Comparison of ENCODE assay signal across 8 mouse cellular contexts in the genomic region with DNA sequence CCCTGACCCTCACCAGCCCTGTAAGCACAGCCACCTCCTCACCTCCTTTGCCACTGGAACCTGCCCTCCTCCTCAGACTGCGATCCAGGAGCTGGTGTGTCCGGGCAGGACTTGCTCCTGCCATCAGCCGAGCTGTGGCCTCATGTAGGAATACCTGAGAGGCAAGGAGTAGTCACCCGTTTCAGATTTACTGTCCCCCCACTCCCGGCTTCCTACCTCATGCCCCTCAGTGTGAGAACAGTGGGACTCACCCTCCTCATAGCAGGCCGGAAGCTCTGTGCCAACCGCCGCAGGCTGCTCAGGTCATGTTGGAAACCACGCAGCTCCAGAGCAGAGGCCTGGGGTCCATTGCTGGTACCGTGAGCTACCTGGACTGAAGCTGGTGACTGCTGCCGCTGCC. TPM values are rescaled to one million over a fixed set of nuclear protein-coding genes. Genes with fewer than 3 reads are reported as not detected.
DNase-seq lines count a peak whose midpoint lies in the region; ATAC-seq lines count a peak whose summit lies in the region.
"Had no signal": no experiment of that assay in that cellular context is flagged by ENCODE, and none has a peak within 500 bp of the region (broad histone marks: within the 10 kb centered on the region; RNA-seq: fewer than 3 reads in every experiment).

No protein-coding gene starts in this region.

- no peak overlapping the region for H3K4me2 ChIP-seq in lung, embryonic 15.5 days
- no peak overlapping the region for H3K4me2 ChIP-seq in forebrain, embryonic 15.5 days (replicated peaks)
- H3K4me2 ChIP-seq in intestine, embryonic 16.5 days (ENCODE audit: low read depth, low read length), result no peak overlapping the region
- H3K4me2 ChIP-seq in neural tube, embryonic 13.5 days, result no peak overlapping the region

- peaks cover 7% of the 10 kb centered on the region for H3K4me1 ChIP-seq in lung, embryonic 15.5 days
- H3K4me1 ChIP-seq in forebrain, embryonic 15.5 days, result peaks cover 13% of the 10 kb centered on the region
- peaks cover 12% of the 10 kb centered on the region for H3K4me1 ChIP-seq in intestine, embryonic 16.5 days (ENCODE audit: control insufficient read depth, insufficient read depth, low read length)
- peaks cover 31% of the 10 kb centered on the region for H3K4me1 ChIP-seq in neural tube, embryonic 13.5 days (replicated peaks)

- WGBS in lung, embryonic 15.5 days, result 81% methylated on average over 11 of the region's 11 CpGs
- 91% methylated on average over 11 of the region's 11 CpGs for WGBS in forebrain, embryonic 15.5 days
- 83% methylated on average over 11 of the region's 11 CpGs for WGBS in intestine, embryonic 16.5 days
- WGBS in neural tube, embryonic 13.5 days, result 88% methylated on average over 11 of the region's 11 CpGs

- H3K27me3 ChIP-seq in lung, embryonic 15.5 days, result no peaks in the 10 kb centered on the region
- H3K27me3 ChIP-seq in forebrain, embryonic 15.5 days, result no peaks in the 10 kb centered on the region
- no peaks in the 10 kb centered on the region for H3K27me3 ChIP-seq in intestine, embryonic 16.5 days (replicated peaks; ENCODE audit: control insufficient read depth, insufficient read depth, low read length)
- no peaks in the 10 kb centered on the region for H3K27me3 ChIP-seq in neural tube, embryonic 13.5 days

- no peak overlapping the region for H3K4me3 ChIP-seq in lung, embryonic 15.5 days
- no peak overlapping the region for H3K4me3 ChIP-seq in forebrain, embryonic 15.5 days
- no peak overlapping the region for H3K4me3 ChIP-seq in intestine, embryonic 16.5 days (ENCODE audit: low read length)
- no peak overlapping the region for H3K4me3 ChIP-seq in neural tube, embryonic 13.5 days
- H3K4me3 ChIP-seq: erythroblast, embryonic 14.5 days had no signal

- H3K9ac ChIP-seq in lung, embryonic 15.5 days, result no peak overlapping the region
- H3K9ac ChIP-seq in forebrain, embryonic 15.5 days (replicated peaks), result peak overlapping the region; percentile 31; the same call in 1 of the 2 replicates
- H3K9ac ChIP-seq in intestine, embryonic 16.5 days (ENCODE audit: low read depth, low read length), result 0 out of 2 replicates have a peak overlapping the region, but pooled peaks have one; percentile 8
- H3K9ac ChIP-seq in neural tube, embryonic 13.5 days, result peak overlapping the region; percentile 51; the same call in 1 of the 2 replicates

- ATAC-seq in lung, embryonic 15.5 days (ENCODE audit: borderline replicate concordance, extremely low read depth, low FRiP score, low TSS enrichment), result no peak
- no peak for ATAC-seq in forebrain, embryonic 15.5 days (replicated peaks)
- no peak for ATAC-seq in intestine, embryonic 16.5 days
- no peak for ATAC-seq in neural tube, embryonic 13.5 days (ENCODE audit: low read depth)

- H3K9me3 ChIP-seq in lung, embryonic 15.5 days, result no peaks in the 10 kb centered on the region
- no peaks in the 10 kb centered on the region for H3K9me3 ChIP-seq in forebrain, embryonic 15.5 days
- H3K9me3 ChIP-seq in intestine, embryonic 16.5 days (ENCODE audit: control insufficient read depth, low read length), result no peaks in the 10 kb centered on the region
- H3K9me3 ChIP-seq in neural tube, embryonic 13.5 days, result no peaks in the 10 kb centered on the region

- peaks cover 80% of the 10 kb centered on the region for H3K36me3 ChIP-seq in lung, embryonic 15.5 days
- H3K36me3 ChIP-seq in forebrain, embryonic 15.5 days, result peaks cover 63% of the 10 kb centered on the region
- peaks cover 52% of the 10 kb centered on the region for H3K36me3 ChIP-seq in intestine, embryonic 16.5 days (ENCODE audit: control insufficient read depth, insufficient read depth, low read length)
- peaks cover 91% of the 10 kb centered on the region for H3K36me3 ChIP-seq in neural tube, embryonic 13.5 days

- DNase-seq in lung, postnatal 25 days (ENCODE audit: low spot score), result no peak
- no peak for DNase-seq in right cerebral cortex, postnatal 36 days (ENCODE audit: low spot score in 2 of 2)
- no peak for DNase-seq in thymus, postnatal 25 days

- H3K27ac ChIP-seq in lung, embryonic 15.5 days, result 0 out of 2 replicates have a peak overlapping the region, but pooled peaks have one; percentile 27
- H3K27ac ChIP-seq in forebrain, embryonic 15.5 days (replicated peaks), result peak overlapping the region; percentile 82
- peak overlapping the region; percentile 17; the same call in 1 of the 2 replicates for H3K27ac ChIP-seq in intestine, embryonic 16.5 days (ENCODE audit: low read length)
- H3K27ac ChIP-seq in neural tube, embryonic 13.5 days (replicated peaks), result peak overlapping the region; percentile 88

RNA-seq across cellular contexts. Expression of gene Srebf1, which starts 22.0 kb away (rescaled TPM):
- polyA plus RNA-seq in lung, embryonic 15.5 days (2015; fragmentation: Nextera tagmentation; extraction: Ambion mirVana), result 74.3 and 76.8 TPM in 2 replicates
- 48.2 and 52.7 TPM in 2 replicates for polyA plus RNA-seq in forebrain, embryonic 15.5 days (2015; fragmentation: Nextera tagmentation; extraction: Ambion mirVana)
- 81.0 and 95.2 TPM in 2 replicates for polyA plus RNA-seq in intestine, embryonic 16.5 days (2015; fragmentation: Nextera tagmentation; extraction: Ambion mirVana)
- 30.6 and 38.5 TPM in 2 replicates for polyA plus RNA-seq in neural tube, embryonic 13.5 days (2015; fragmentation: Nextera tagmentation; extraction: Ambion mirVana)

Comparison
In these comparisons a context has a peak if more than half of its experiments do, and no peak if none do; other contexts are left out.
1. H3K27ac ChIP-seq: peak in every context shown above with its lines; median percentile 88 in neural tube, embryonic 13.5 days; 82 in forebrain, embryonic 15.5 days; 27 in lung, embryonic 15.5 days; 17 in intestine, embryonic 16.5 days.